Mouse (Mus musculus) testis, adult 2 months (tissue): ENCODE data around the gene Olfr67. TPM values are rescaled to one million over a fixed set of nuclear protein-coding genes. Genes with fewer than 3 reads are reported as not detected.

Experiments
- H3K27ac ChIP-seq: fragments of 200-500 bp; 2 replicates; pipeline ENCODE4 v1.5.1; 2012; ENCODE audit warnings: low read depth, low read length; ENCODE audit not compliant: control insufficient read depth, insufficient read depth
- H3K27me3 ChIP-seq: fragments of 200-500 bp; 2 replicates; pipeline ENCODE4 v1.6.1; 2012; ENCODE audit warnings: mild to moderate bottlenecking, low read length, moderate library complexity; ENCODE audit not compliant: control insufficient read depth, insufficient read depth
- H3K36me3 ChIP-seq: fragments of 200-500 bp; 2 replicates; pipeline ENCODE4 v1.6.1; 2012; ENCODE audit warnings: mild to moderate bottlenecking, low read length; ENCODE audit not compliant: control insufficient read depth, insufficient read depth
- H3K4me1 ChIP-seq: fragments of 200-500 bp; 2 replicates; pipeline ENCODE4 v1.6.1; 2012; ENCODE audit warnings: low read length; ENCODE audit not compliant: control insufficient read depth, insufficient read depth
- H3K4me3 ChIP-seq: fragments of 200-500 bp; 2 replicates; pipeline ENCODE4 v1.5.1; 2012; ENCODE audit warnings: low read depth, mild to moderate bottlenecking, low read length, moderate library complexity, mixed read lengths; ENCODE audit not compliant: control insufficient read depth
- CTCF ChIP-seq: fragments of 200-500 bp; IDR thresholded peaks from 2 replicates; pipeline ENCODE4 v1.5.1; 2012; ENCODE audit warnings: low read depth, mild to moderate bottlenecking, inconsistent platforms, low read length, moderate library complexity; ENCODE audit not compliant: control insufficient read depth, insufficient read depth, insufficient replicate concordance
- polyA plus RNA-seq: library from polyadenylated mRNA; depleted of rRNA; stranded (reverse); fragments of >200 nt; gene quantifications from 2 replicates; pipeline ENCODE4 v1.2.3, GENCODE M21; 2012; rRNA removed

Olfr67 gene
- polyA plus RNA-seq, 1 experiment: not detected

DNA sequence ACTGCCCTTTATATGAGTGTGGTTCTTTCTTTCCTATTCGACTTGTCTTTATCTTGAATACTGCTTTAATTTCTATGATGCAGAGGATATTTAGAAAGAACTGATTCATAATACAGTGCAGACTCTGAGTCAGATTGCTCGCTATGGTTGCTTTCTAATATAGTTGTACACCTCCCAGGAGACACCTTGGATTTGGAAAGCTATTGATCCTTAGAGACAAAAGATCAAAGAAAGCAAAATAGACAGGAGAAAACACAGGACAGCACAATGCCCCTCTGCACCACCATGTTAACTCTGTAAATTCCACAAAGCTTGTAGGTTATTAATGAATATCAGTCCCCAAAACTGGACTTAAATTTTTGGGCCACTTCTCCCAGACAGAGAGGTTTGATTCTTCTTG, 46.8 kb downstream of the Olfr67 start, which contains the start of gene Olfr629:
Gene Olfr629, minus strand, starts transcription at position 101 of the 400 bp plus-strand sequence.
- H3K36me3 ChIP-seq: no peaks in the 10 kb centered on the region
- no peak within 1 kb of the TSS for H3K27ac ChIP-seq
- no peak for TF ChIP-seq CTCF
- no peaks in the 10 kb centered on the region for H3K4me1 ChIP-seq
- no peak within 1 kb of the TSS for H3K4me3 ChIP-seq
- no peaks in the 10 kb centered on the region for H3K27me3 ChIP-seq

Other genes starting within 250 kb of the Olfr67 start
- not detected in 2 replicates for gene Olfr612, start 249.1 kb downstream of the Olfr67 start, polyA plus RNA-seq
- not detected in 2 replicates for gene Olfr613, start 243.7 kb downstream of the Olfr67 start, polyA plus RNA-seq
- not detected in 2 replicates for gene Olfr615, start 235.7 kb downstream of the Olfr67 start, polyA plus RNA-seq
- 0.22 and 0.25 TPM in 2 replicates for gene Olfr616, start 222.7 kb downstream of the Olfr67 start, polyA plus RNA-seq
- not detected in 2 replicates for gene Olfr617, start 218.8 kb downstream of the Olfr67 start, polyA plus RNA-seq
- gene Olfr618, start 201.7 kb downstream of the Olfr67 start, polyA plus RNA-seq: not detected in 2 replicates
- not detected in 2 replicates for gene Olfr619, start 191.2 kb downstream of the Olfr67 start, polyA plus RNA-seq
- gene Olfr620, start 179.3 kb downstream of the Olfr67 start, polyA plus RNA-seq: not detected in 2 replicates
- not detected in 2 replicates for gene Olfr622, start 149.1 kb downstream of the Olfr67 start, polyA plus RNA-seq
- gene Olfr623, start 128.1 kb downstream of the Olfr67 start, polyA plus RNA-seq: not detected in 2 replicates
- gene Olfr624, start 120.6 kb downstream of the Olfr67 start, polyA plus RNA-seq: 0.02 TPM in 1 of 2 replicates, not detected in the other
- gene Olfr625-ps1, start 109.1 kb downstream of the Olfr67 start, polyA plus RNA-seq: not detected in 2 replicates
- not detected in 2 replicates for gene Olfr243, start 77.2 kb downstream of the Olfr67 start, polyA plus RNA-seq
- not detected in 2 replicates for gene Olfr628, start 61.4 kb downstream of the Olfr67 start, polyA plus RNA-seq
- not detected in 2 replicates for gene Olfr629, start 46.9 kb downstream of the Olfr67 start, polyA plus RNA-seq
- gene Olfr630, start 34.5 kb downstream of the Olfr67 start, polyA plus RNA-seq: not detected in 2 replicates
- gene Olfr69, start 20.2 kb downstream of the Olfr67 start, polyA plus RNA-seq: not detected in 2 replicates
- gene Olfr68, start 12.1 kb downstream of the Olfr67 start, polyA plus RNA-seq: not detected in 2 replicates
- 8.1 and 11.1 TPM in 2 replicates for gene Hbb-bt, start 22.2 kb upstream of the Olfr67 start, polyA plus RNA-seq
- 78.9 and 88.8 TPM in 2 replicates for gene Hbb-bs, start 36.3 kb upstream of the Olfr67 start, polyA plus RNA-seq
- gene Hbb-bh2, start 48.7 kb upstream of the Olfr67 start, polyA plus RNA-seq: not detected in 2 replicates
- not detected in 2 replicates for gene Hbb-bh1, start 51.3 kb upstream of the Olfr67 start, polyA plus RNA-seq
- gene Hbb-y, start 61.4 kb upstream of the Olfr67 start, polyA plus RNA-seq: 0.19 and 0.26 TPM in 2 replicates
- not detected in 2 replicates for gene Olfr66, start 94.4 kb upstream of the Olfr67 start, polyA plus RNA-seq
- gene Olfr64, start 102.7 kb upstream of the Olfr67 start, polyA plus RNA-seq: not detected in 2 replicates
- gene Olfr65, start 111.7 kb upstream of the Olfr67 start, polyA plus RNA-seq: not detected in 2 replicates
- gene Olfr631, start 137.0 kb upstream of the Olfr67 start, polyA plus RNA-seq: not detected in 2 replicates
- gene Olfr632, start 142.5 kb upstream of the Olfr67 start, polyA plus RNA-seq: not detected in 2 replicates
- not detected in 2 replicates for gene Olfr633, start 152.6 kb upstream of the Olfr67 start, polyA plus RNA-seq
- gene Olfr635, start 179.3 kb upstream of the Olfr67 start, polyA plus RNA-seq: not detected in 2 replicates
- gene Olfr638, start 206.9 kb upstream of the Olfr67 start, polyA plus RNA-seq: not detected in 2 replicates
- gene Olfr639, start 225.5 kb upstream of the Olfr67 start, polyA plus RNA-seq: not detected in 2 replicates
- 0.07 TPM in 1 of 2 replicates, not detected in the other for gene Olfr640, start 233.8 kb upstream of the Olfr67 start, polyA plus RNA-seq
- gene Olfr641, start 243.6 kb upstream of the Olfr67 start, polyA plus RNA-seq: 0.15 TPM in 1 of 2 replicates, not detected in the other